Mouse (Mus musculus) thymus, adult 18-20 months (tissue): ENCODE data around the gene Acbd4.
A peak's percentile ranks its signal among the peaks of the same experiment; 100 is the strongest.

Source experiments
- DNase-seq, 2 experiments: peaks; one replicate each; pipeline ENCODE4 v3.0.0; 2022; ENCODE audit warnings: mixed read lengths in 2 of 2

Gene Acbd4

GRCm38 (mm10) chr11:103093862-103094833 is 7.3 kb upstream of the Acbd4 start:
- DNase-seq, result no peak

- DNase-seq, result no peak
Measured at GRCm38 (mm10) chr11:103095107-103095670, 6.3 kb upstream of the Acbd4 start.

GRCm38 (mm10) chr11:103095801-103096200 is 5.7 kb upstream of the Acbd4 start:
- DNase-seq, result no peak

GRCm38 (mm10) chr11:103096979-103097894 is 4.2 kb upstream of the Acbd4 start:
- no peak for DNase-seq

- DNase-seq, result no peak
Measured at GRCm38 (mm10) chr11:103098531-103099190, 2.8 kb upstream of the Acbd4 start.

GRCm38 (mm10) chr11:103099352-103099940 is 2.0 kb upstream of the Acbd4 start:
- no peak for DNase-seq

GRCm38 (mm10) chr11:103100361-103100760 is 1.1 kb upstream of the Acbd4 start:
- DNase-seq, result no peak

- no peak for DNase-seq
Measured at GRCm38 (mm10) chr11:103101866-103102501, 502 bp downstream of the Acbd4 start.

- peak; percentile 87 to 90 for DNase-seq
Measured at GRCm38 (mm10) chr11:103102725-103103349, 1.4 kb downstream of the Acbd4 start.

GRCm38 (mm10) chr11:103103621-103104020 is 2.1 kb downstream of the Acbd4 start:
- DNase-seq, result no peak

GRCm38 (mm10) chr11:103104469-103104868 is 3.0 kb downstream of the Acbd4 start:
- DNase-seq, result no peak

- no peak for DNase-seq
Measured at GRCm38 (mm10) chr11:103105180-103105725, 3.8 kb downstream of the Acbd4 start.

- no peak for DNase-seq
Measured at GRCm38 (mm10) chr11:103105810-103106209, 4.3 kb downstream of the Acbd4 start.

- no peak for DNase-seq
Measured at GRCm38 (mm10) chr11:103106386-103106785, 4.9 kb downstream of the Acbd4 start.

- no peak for DNase-seq
Measured at GRCm38 (mm10) chr11:103111301-103111700, 9.8 kb downstream of the Acbd4 start.

- no peak for DNase-seq
Measured at GRCm38 (mm10) chr11:103111881-103112551, 10.5 kb downstream of the Acbd4 start.

- DNase-seq, result no peak
Measured at GRCm38 (mm10) chr11:103112552-103112912, 11.1 kb downstream of the Acbd4 start.

GRCm38 (mm10) chr11:103113005-103113404 is 11.5 kb downstream of the Acbd4 start:
- DNase-seq, result no peak

- DNase-seq, result no peak
Measured at GRCm38 (mm10) chr11:103113771-103114170, 12.3 kb downstream of the Acbd4 start.

- no peak for DNase-seq
Measured at GRCm38 (mm10) chr11:103114270-103114943, 12.9 kb downstream of the Acbd4 start.
